Mouse (Mus musculus): ENCODE results near the gene Surf1. TPM values are rescaled to one million over a fixed set of nuclear protein-coding genes. Genes with fewer than 3 reads are reported as not detected.

Gene Surf1
- total RNA-seq (2014; rRNA removed) (72.3 and 80.8 TPM in 2 replicates), polyA plus RNA-seq (2015; fragmentation: Nextera tagmentation; extraction: Ambion mirVana) (106 and 112 TPM in 2 replicates)

DNA sequence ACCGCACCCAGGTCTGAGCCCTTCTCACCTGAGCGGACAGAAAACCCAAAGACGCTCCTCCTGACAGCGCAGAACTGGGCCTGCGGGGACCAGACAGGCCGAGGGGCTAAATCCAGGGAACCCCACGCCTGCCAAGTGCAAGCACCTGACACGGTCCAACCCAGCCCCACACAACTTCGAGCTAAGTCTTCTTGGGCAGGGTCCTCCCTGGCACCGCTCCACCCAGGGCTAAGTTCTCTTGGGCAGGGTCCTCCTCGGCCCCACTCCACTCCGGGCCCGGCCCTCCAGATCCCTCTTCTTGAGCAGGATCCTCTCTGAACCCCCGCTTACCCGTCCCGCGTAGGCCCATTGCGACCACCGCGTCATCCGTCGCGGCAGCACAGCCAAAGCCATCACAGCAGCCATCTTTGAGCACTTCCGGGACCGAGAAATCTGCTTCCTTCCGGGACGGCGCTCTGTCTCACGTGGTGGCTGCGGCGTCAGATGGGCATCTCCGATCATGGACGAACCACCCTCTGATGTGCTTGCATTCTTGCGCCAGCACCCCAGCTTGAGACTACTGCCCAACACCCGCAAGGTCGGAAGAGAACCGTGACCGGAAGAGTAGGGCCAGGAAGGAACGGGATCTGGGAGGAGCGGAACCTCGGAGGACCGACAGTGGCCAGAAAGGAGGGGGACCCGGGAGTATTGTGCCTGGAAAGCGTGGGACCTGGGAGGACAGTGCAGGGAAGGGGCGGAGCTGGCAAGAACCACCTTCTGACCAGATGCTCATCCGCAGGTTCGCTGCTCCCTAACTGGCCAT is at the start of gene Surf1, which contains the start of gene Surf2:
Gene Surf1, minus strand, starts transcription at position 604 of the 802 bp plus-strand sequence.
Gene Surf2, plus strand, starts transcription at position 441 of the 802 bp plus-strand sequence.
- peak; percentile 88 for DNase-seq
- Histone ChIP-seq H3K4me3 (ENCODE audit: low read depth, low read length) (peak within 1 kb of the TSS; percentile 60), H3K27ac (ENCODE audit: low read depth, low read length) (peak within 1 kb of the TSS; percentile 67), H3K9me3 (ENCODE audit: low read length) (no peaks in the 10 kb centered on the region), H3K27me3 (ENCODE audit: insufficient read depth, low read length) (no peaks in the 10 kb centered on the region), H3K4me1 (ENCODE audit: insufficient read depth) (peaks cover 21% of the 10 kb centered on the region), H3K4me2 (ENCODE audit: low read depth) (peak within 1 kb of the TSS; percentile 95), H3K36me3 (ENCODE audit: insufficient read depth) (peaks cover 59% of the 10 kb centered on the region), H3K9ac (peak within 1 kb of the TSS; percentile 75)
- ATAC-seq = peak; percentile 93
- TF ChIP-seq CTCF (IDR thresholded peaks at IDR 0.05; ENCODE audit: low read depth) = no peak
- WGBS = 2% methylated on average over 47 of the region's 47 CpGs

DNA sequence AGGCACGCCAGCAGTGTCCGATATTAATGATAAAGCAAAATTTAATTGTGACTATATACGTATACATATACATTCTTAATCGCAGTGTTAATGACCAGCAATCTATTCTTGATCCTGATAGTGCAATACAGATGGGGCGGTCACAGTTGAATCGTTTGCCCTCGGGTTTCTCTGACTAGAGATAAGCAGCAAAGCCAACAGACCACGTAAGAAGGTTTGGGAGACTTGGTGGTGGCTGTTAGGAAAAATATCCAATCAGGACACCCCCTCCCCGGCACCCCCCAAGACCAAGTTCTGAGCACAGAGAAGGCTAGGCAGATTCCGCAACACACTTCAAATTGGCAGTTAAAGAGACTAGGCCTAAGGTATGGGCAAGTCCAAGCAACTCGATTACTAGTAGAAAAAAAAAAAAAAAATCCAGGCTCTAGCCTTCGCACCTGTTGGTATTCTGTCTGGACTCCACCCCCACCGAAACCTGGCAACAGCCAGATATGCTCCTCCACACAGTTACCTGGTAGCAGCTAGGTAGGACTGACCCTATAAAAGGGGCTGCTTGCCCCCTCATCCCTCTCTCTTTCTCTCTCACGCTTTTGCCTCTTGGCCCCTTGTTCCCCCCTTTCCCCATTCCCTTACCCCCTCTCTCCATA is 48.5 kb upstream of the Surf1 start:
- H3K27ac ChIP-seq (ENCODE audit: low read depth, low read length) = peak overlapping the region; percentile 97
- WGBS = 12% methylated on average over 14 of the region's 14 CpGs
- DNase-seq (no peak), ATAC-seq (0 out of 2 replicates have a peak, but pooled peaks have one; percentile 1)
- peaks cover 6% of the 10 kb centered on the region for H3K36me3 ChIP-seq (ENCODE audit: insufficient read depth)
- H3K9me3 ChIP-seq (ENCODE audit: low read length) = no peaks in the 10 kb centered on the region
- H3K4me3 ChIP-seq (ENCODE audit: low read depth, low read length) = peak overlapping the region; percentile 70
- peak overlapping the region; percentile 81 for H3K9ac ChIP-seq
- peaks cover 13% of the 10 kb centered on the region for H3K4me1 ChIP-seq (ENCODE audit: insufficient read depth)
- no peak for TF ChIP-seq CTCF (IDR thresholded peaks at IDR 0.05; ENCODE audit: low read depth)
- H3K4me2 ChIP-seq (ENCODE audit: low read depth) = peak overlapping the region; percentile 83
- no peaks in the 10 kb centered on the region for H3K27me3 ChIP-seq (ENCODE audit: insufficient read depth, low read length)

DNA sequence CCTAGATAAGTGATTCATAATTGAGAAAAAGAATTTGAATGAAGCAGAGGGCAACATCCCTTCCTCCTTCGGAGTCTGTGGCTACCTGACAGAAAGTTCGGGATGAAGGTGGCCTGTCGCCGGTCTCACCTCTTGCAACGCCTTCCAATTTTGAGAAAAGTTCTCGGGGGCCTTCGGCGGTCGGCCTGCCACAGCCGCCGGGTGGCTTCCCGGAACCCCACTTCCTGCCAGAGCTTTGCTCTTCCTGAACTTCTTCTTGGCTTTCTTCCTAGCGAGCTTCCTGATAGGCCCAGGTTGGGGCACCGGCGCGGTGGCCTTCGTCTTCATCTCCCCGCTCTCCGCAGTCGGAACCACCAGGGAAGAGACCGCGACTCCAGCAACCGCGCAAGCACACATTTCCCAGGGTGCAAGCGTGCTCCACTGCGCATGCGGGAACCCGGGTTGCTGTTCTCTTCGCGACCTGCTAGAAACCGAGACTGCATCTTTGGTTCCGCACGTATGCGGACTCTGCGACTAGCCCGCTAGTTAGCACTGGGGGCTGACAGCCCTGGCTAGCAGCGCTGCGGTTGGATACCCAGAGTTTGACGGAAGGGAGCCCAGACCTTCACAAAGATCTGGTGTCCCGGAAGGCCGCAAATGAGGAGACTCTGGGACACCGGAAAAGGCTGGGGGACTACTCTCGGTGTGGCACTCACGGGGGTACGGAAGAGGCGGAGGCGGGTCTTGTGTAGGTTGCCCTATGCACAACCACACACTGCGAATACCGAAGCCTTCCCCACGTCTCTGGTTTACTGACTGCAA is 47.8 kb upstream of the Surf1 start, which contains the start of gene Rexo4:
Gene Rexo4, minus strand, starts transcription at position 464 of the 801 bp plus-strand sequence.
- no peaks in the 10 kb centered on the region for H3K27me3 ChIP-seq (ENCODE audit: insufficient read depth, low read length)
- peak within 1 kb of the TSS; percentile 81 for H3K9ac ChIP-seq
- no peak for TF ChIP-seq CTCF (IDR thresholded peaks at IDR 0.05; ENCODE audit: low read depth)
- peak within 1 kb of the TSS; percentile 70 for H3K4me3 ChIP-seq (ENCODE audit: low read depth, low read length)
- H3K36me3 ChIP-seq (ENCODE audit: insufficient read depth) = peaks cover 11% of the 10 kb centered on the region
- H3K4me2 ChIP-seq (ENCODE audit: low read depth) = peak within 1 kb of the TSS; percentile 83
- WGBS = 1% methylated on average over 50 of the region's 50 CpGs
- H3K4me1 ChIP-seq (ENCODE audit: insufficient read depth) = peaks cover 13% of the 10 kb centered on the region
- peak within 1 kb of the TSS; percentile 97 for H3K27ac ChIP-seq (ENCODE audit: low read depth, low read length)
- no peaks in the 10 kb centered on the region for H3K9me3 ChIP-seq (ENCODE audit: low read length)
- DNase-seq = peak; percentile 99
- peak; percentile 98 for ATAC-seq

DNA sequence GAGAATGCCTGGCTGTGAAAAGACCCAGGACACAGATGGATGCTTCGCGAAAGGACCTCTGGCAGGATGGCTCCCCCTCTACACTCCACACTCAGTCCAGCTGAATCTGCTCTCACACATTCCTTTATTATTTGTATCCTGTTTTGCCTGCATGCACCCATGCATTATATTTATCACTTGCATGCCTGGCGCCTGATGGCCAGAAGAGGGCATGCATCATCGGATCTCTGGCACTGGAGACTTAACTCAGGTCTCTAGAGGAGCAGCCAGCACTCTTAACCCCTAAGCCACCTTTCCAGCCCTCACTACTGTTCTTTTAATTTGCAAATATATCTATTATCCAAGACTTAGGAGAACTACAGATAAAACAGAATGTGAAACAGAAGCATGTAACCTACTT is 44.4 kb upstream of the Surf1 start:
- Histone ChIP-seq H3K36me3 (ENCODE audit: insufficient read depth) (peaks cover 39% of the 10 kb centered on the region), H3K27me3 (ENCODE audit: insufficient read depth, low read length) (no peaks in the 10 kb centered on the region), H3K27ac (ENCODE audit: low read depth, low read length) (no peak overlapping the region), H3K4me1 (ENCODE audit: insufficient read depth) (peaks cover 13% of the 10 kb centered on the region), H3K9me3 (ENCODE audit: low read length) (no peaks in the 10 kb centered on the region), H3K4me3 (ENCODE audit: low read depth, low read length) (no peak overlapping the region), H3K9ac (no peak overlapping the region), H3K4me2 (ENCODE audit: low read depth) (no peak overlapping the region)
- peak; percentile 62 for TF ChIP-seq CTCF (IDR thresholded peaks at IDR 0.05; ENCODE audit: low read depth)
- WGBS = 76% methylated on average over 4 of the region's 4 CpGs
- DNase-seq (no peak), ATAC-seq (no peak)

DNA sequence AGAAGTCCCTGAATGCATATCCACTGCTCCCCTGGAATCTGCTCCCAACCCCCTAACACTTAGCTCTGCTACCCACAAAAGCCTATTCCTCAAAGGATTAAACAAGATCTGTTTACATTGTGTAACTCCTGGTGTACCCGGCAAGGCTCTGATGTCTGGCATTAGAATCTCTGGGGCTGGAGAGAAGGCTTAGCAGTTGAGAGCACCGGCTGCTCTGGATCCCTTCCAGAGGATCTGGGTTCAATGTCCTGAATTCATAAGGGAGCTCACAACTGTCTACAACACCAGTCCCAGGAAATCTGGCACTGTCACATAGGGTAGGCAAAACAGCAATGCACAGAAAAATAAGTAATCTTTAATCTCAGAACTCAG is 41.1 kb upstream of the Surf1 start:
- Histone ChIP-seq H3K4me2 (ENCODE audit: low read depth) (no peak overlapping the region), H3K27ac (ENCODE audit: low read depth, low read length) (no peak overlapping the region), H3K9ac (no peak overlapping the region), H3K9me3 (ENCODE audit: low read length) (no peaks in the 10 kb centered on the region), H3K4me1 (ENCODE audit: insufficient read depth) (peaks cover 7% of the 10 kb centered on the region; the same call in 1 of the 2 replicates), H3K27me3 (ENCODE audit: insufficient read depth, low read length) (no peaks in the 10 kb centered on the region), H3K36me3 (ENCODE audit: insufficient read depth) (peaks cover 70% of the 10 kb centered on the region), H3K4me3 (ENCODE audit: low read depth, low read length) (no peak overlapping the region)
- TF ChIP-seq CTCF (IDR thresholded peaks at IDR 0.05; ENCODE audit: low read depth) = no peak
- no peak for DNase-seq
- 82% methylated on average over 2 of the region's 2 CpGs for WGBS
- ATAC-seq = no peak

DNA sequence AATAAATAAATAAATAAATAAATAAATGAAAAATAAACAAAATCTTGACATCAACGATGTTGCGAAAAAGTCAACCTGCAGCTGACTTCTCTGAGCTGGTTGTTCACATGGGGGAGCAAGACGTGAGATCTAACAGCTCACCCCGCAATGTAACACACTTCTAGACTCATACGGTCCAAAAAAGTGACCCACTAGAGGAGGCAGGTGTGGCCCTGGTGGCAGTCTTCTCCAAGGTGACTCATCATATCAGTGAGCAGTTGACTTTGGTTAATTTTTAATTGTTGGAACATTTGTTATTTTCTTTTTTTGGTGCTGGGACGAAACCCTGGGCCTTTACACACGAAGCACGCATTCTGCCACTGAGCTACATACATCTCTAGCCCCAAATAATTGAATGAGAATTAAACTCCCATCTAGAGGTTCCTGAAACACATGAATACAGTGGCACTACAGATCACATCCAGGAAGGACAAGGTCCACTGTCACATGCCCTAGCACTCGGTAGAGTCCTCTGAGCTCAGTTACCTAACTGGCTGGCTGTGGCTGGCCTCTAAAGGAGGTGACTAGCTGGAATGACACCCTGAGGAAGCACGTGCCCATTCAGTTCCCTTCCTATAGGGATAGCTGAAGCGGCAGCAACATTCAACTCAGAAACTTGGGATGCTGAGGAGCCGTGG is 40.6 kb upstream of the Surf1 start:
- H3K27ac ChIP-seq (ENCODE audit: low read depth, low read length) = no peak overlapping the region
- no peak overlapping the region for H3K4me2 ChIP-seq (ENCODE audit: low read depth)
- H3K27me3 ChIP-seq (ENCODE audit: insufficient read depth, low read length) = no peaks in the 10 kb centered on the region
- no peak for DNase-seq
- TF ChIP-seq CTCF (IDR thresholded peaks at IDR 0.05; ENCODE audit: low read depth) = no peak
- WGBS = 95% methylated on average over 12 of the region's 12 CpGs
- no peak overlapping the region for H3K9ac ChIP-seq
- peaks cover 5% of the 10 kb centered on the region; the same call in 1 of the 2 replicates for H3K4me1 ChIP-seq (ENCODE audit: insufficient read depth)
- peaks cover 75% of the 10 kb centered on the region for H3K36me3 ChIP-seq (ENCODE audit: insufficient read depth)
- H3K9me3 ChIP-seq (ENCODE audit: low read length) = no peaks in the 10 kb centered on the region
- no peak overlapping the region for H3K4me3 ChIP-seq (ENCODE audit: low read depth, low read length)
- no peak for ATAC-seq

Measured in forebrain, postnatal 0 days (tissue).